Mouse (Mus musculus) embryonic fibroblast, embryonic 13.5 days (primary cell): ENCODE data around the gene Ndufs3. TPM values are rescaled to one million over a fixed set of nuclear protein-coding genes. Genes with fewer than 3 reads are reported as not detected.

ENCODE experiments used
- H3K27ac ChIP-seq: 2 replicates; pipeline ENCODE4 v1.5.1; 2012; ENCODE audit warnings: low read length, control low read depth, inconsistent platforms; ENCODE audit not compliant: insufficient read depth
- H3K4me1 ChIP-seq: 2 replicates; pipeline ENCODE4 v1.6.1; 2011; ENCODE audit warnings: low read length; ENCODE audit not compliant: control insufficient read depth, insufficient read depth
- H3K4me3 ChIP-seq: 2 replicates; pipeline ENCODE4 v1.5.1; 2011; ENCODE audit warnings: mild to moderate bottlenecking, control low read depth, low read length; ENCODE audit not compliant: insufficient read depth
- CTCF ChIP-seq: IDR thresholded peaks from 2 replicates; pipeline ENCODE4 v1.5.1; 2011; ENCODE audit warnings: mild to moderate bottlenecking, control low read depth, low read length, moderate library complexity, borderline replicate concordance; ENCODE audit not compliant: insufficient read depth
- POLR2A ChIP-seq: IDR thresholded peaks from 2 replicates; pipeline ENCODE4 v1.6.1; 2011; ENCODE audit warnings: low read depth, mild to moderate bottlenecking, control low read depth, low read length, moderate library complexity
- polyA plus RNA-seq: library from polyadenylated mRNA; stranded (reverse); fragments of >200 nt; gene quantifications from 2 replicates; pipeline ENCODE4 v1.2.4, GENCODE M21; 2011; ENCODE audit warnings: low read depth; ENCODE audit not compliant: missing spikeins, insufficient read length

The Ndufs3 gene
- polyA plus RNA-seq, 1 experiment = 118 TPM

GRCm38 (mm10) chr2:90866524-90866923, 38.1 kb downstream of the Ndufs3 start:
- TF ChIP-seq POLR2A = no peak
- peak; percentile 92 for TF ChIP-seq CTCF
- no peak overlapping the region for H3K27ac ChIP-seq
- H3K4me1 ChIP-seq = no peaks in the 10 kb centered on the region
- no peak overlapping the region for H3K4me3 ChIP-seq

- H3K27ac ChIP-seq = no peak overlapping the region
- TF ChIP-seq CTCF = no peak
- TF ChIP-seq POLR2A = no peak
- no peak overlapping the region for H3K4me3 ChIP-seq
- no peaks in the 10 kb centered on the region for H3K4me1 ChIP-seq
Measured at GRCm38 (mm10) chr2:90864184-90864583, 40.4 kb downstream of the Ndufs3 start.

GRCm38 (mm10) chr2:90861486-90861885, 43.1 kb downstream of the Ndufs3 start:
- Histone ChIP-seq H3K4me1 (no peaks in the 10 kb centered on the region), H3K4me3 (no peak overlapping the region), H3K27ac (no peak overlapping the region)
- no peak for TF ChIP-seq CTCF

- no peaks in the 10 kb centered on the region for H3K4me1 ChIP-seq
- TF ChIP-seq CTCF (no peak), POLR2A (no peak)
- no peak overlapping the region for H3K27ac ChIP-seq
- H3K4me3 ChIP-seq = no peak overlapping the region
Measured at GRCm38 (mm10) chr2:90850401-90850800, 54.2 kb downstream of the Ndufs3 start.

- TF ChIP-seq CTCF (no peak), POLR2A (no peak)
- H3K4me1 ChIP-seq = no peaks in the 10 kb centered on the region
- H3K27ac ChIP-seq = no peak overlapping the region
- peak overlapping the region; percentile 85 for H3K4me3 ChIP-seq
Measured at GRCm38 (mm10) chr2:90848331-90848730, 56.3 kb downstream of the Ndufs3 start.

GRCm38 (mm10) chr2:90847681-90848050, 57.0 kb downstream of the Ndufs3 start:
- H3K4me1 ChIP-seq = no peaks in the 10 kb centered on the region
- peak overlapping the region; percentile 60 for H3K27ac ChIP-seq
- no peak for TF ChIP-seq CTCF
- TF ChIP-seq POLR2A = no peak
- H3K4me3 ChIP-seq = peak overlapping the region; percentile 85

- no peak for TF ChIP-seq CTCF
- TF ChIP-seq POLR2A = peak; percentile 93
- H3K4me1 ChIP-seq = no peaks in the 10 kb centered on the region
- H3K27ac ChIP-seq = peak within 1 kb of the TSS; percentile 61
- peak within 1 kb of the TSS; percentile 85 for H3K4me3 ChIP-seq
Measured at GRCm38 (mm10) chr2:90846955-90847680, 57.5 kb downstream of the Ndufs3 start, which contains the start of gene Mtch2. Gene Mtch2 (plus strand): TSS chr2:90847155.

GRCm38 (mm10) chr2:90846597-90846954, 58.1 kb downstream of the Ndufs3 start:
- H3K4me1 ChIP-seq = no peaks in the 10 kb centered on the region
- H3K27ac ChIP-seq = peak overlapping the region; percentile 61
- H3K4me3 ChIP-seq = peak overlapping the region; percentile 51
- no peak for TF ChIP-seq CTCF
- no peak for TF ChIP-seq POLR2A

GRCm38 (mm10) chr2:90846171-90846570, 58.5 kb downstream of the Ndufs3 start:
- H3K27ac ChIP-seq = no peak overlapping the region
- no peaks in the 10 kb centered on the region for H3K4me1 ChIP-seq
- H3K4me3 ChIP-seq = no peak overlapping the region; the same call in 1 of the 2 replicates
- TF ChIP-seq CTCF = no peak
- TF ChIP-seq POLR2A = no peak

- no peak overlapping the region for H3K4me3 ChIP-seq
Measured at GRCm38 (mm10) chr2:90845234-90845633, 59.4 kb downstream of the Ndufs3 start.

More at GRCm38 (mm10) chr2:90845234-90845633, 59.4 kb downstream of the Ndufs3 start:
- H3K4me1 ChIP-seq = no peaks in the 10 kb centered on the region
- H3K27ac ChIP-seq = no peak overlapping the region
- TF ChIP-seq CTCF (no peak), POLR2A (no peak)

Other genes starting within 250 kb of the Ndufs3 start
- gene Nup160, start 227.6 kb downstream of the Ndufs3 start, polyA plus RNA-seq = 52.3 and 52.8 TPM in 2 replicates
- 61.9 and 83.1 TPM in 2 replicates for gene Fnbp4, start 159.5 kb downstream of the Ndufs3 start, polyA plus RNA-seq
- 2.8 and 5.0 TPM in 2 replicates for gene Agbl2, start 122.1 kb downstream of the Ndufs3 start, polyA plus RNA-seq
- 236 and 266 TPM in 2 replicates for gene Mtch2, start 57.7 kb downstream of the Ndufs3 start, polyA plus RNA-seq
- gene C1qtnf4, start 19.0 kb downstream of the Ndufs3 start, polyA plus RNA-seq = 0.77 and 0.81 TPM in 2 replicates
- gene Kbtbd4, start 87 bp downstream of the Ndufs3 start, polyA plus RNA-seq = 18.2 and 21.9 TPM in 2 replicates
- 80.6 and 90.6 TPM in 2 replicates for gene Celf1, start 35.6 kb upstream of the Ndufs3 start, polyA plus RNA-seq
- not detected in 2 replicates for gene Rapsn, start 130.8 kb upstream of the Ndufs3 start, polyA plus RNA-seq
- 309 and 331 TPM in 2 replicates for gene Psmc3, start 149.2 kb upstream of the Ndufs3 start, polyA plus RNA-seq
- gene Slc39a13, start 165.6 kb upstream of the Ndufs3 start, polyA plus RNA-seq = 93.5 and 104 TPM in 2 replicates
- gene Spi1, start 177.6 kb upstream of the Ndufs3 start, polyA plus RNA-seq = 0.79 TPM in 1 of 2 replicates, not detected in the other
- gene Mybpc3, start 213.3 kb upstream of the Ndufs3 start, polyA plus RNA-seq = not detected in 2 replicates